Mouse (Mus musculus): ENCODE data around the gene Mycbpap. TPM values are rescaled to one million over a fixed set of nuclear protein-coding genes. Genes with fewer than 3 reads are reported as not detected.

Gene Mycbpap
- total RNA-seq (2012; rRNA removed): 0.12 TPM in 1 of 2 replicates, not detected in the other
- polyA plus RNA-seq (2012; ENCODE audit: insufficient read depth in 1 of 2, insufficient read length in 2 of 2, low read depth in 1 of 2, low replicate concordance in 2 of 2, missing spikeins in 1 of 2): under 1 TPM in 1 of 2 experiments, not detected in 1; 0.17 TPM

GRCm38 (mm10) chr11:94521219-94521843 lies at the start of gene Mycbpap:
Gene Mycbpap (minus strand): TSS chr11:94521742.
- Histone ChIP-seq H3K27me3 (ENCODE audit: control insufficient read depth in 1 of 2, insufficient read depth in 2 of 2, low read length in 2 of 2) (peaks cover 18 to 38% of the 10 kb centered on the region in 2 experiments), H3K9ac (ENCODE audit: control insufficient read depth, low read depth, low read length, poor library complexity, severe bottlenecking) (no peak within 1 kb of the TSS)

DNA sequence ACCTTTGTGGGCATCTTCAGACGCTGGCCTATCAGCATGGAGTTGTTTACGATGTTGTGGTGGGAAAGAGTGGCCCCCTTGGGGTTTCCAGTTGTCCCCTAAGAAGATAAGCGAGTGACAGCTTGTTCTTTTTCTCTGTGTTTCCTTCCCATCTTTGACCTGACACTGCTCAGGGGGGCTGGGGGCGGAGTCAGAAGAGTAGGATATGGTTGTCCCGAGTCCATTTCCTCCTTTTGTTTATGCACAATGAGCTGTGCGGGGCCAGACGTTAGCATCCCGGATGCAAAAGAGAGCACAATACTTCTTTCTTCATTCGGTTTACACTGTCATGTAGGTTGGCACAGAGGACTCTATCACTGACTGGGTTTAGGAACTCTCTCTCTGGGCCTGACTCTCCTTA lies 49.1 kb upstream of the Mycbpap start:
- Histone ChIP-seq H3K9ac (ENCODE audit: control insufficient read depth, low read depth, low read length, poor library complexity, severe bottlenecking) (no peak overlapping the region), H3K79me2 (ENCODE audit: control insufficient read depth, insufficient read depth, low read length, poor library complexity) (no peaks in the 10 kb centered on the region), H3K36me3 (ENCODE audit: control insufficient read depth in 1 of 2, insufficient read depth in 2 of 2, low read length in 2 of 2) (no peaks in the 10 kb centered on the region), H3K27me3 (ENCODE audit: control insufficient read depth in 1 of 2, insufficient read depth in 2 of 2, low read length in 2 of 2) (no peaks in the 10 kb centered on the region), H3K4me3 (ENCODE audit: control insufficient read depth in 1 of 2, insufficient read depth in 1 of 2, low read depth in 2 of 2, low read length in 2 of 2) (no peak overlapping the region), H3K9me3 (replicated peaks; ENCODE audit: insufficient read depth, low read length) (no peaks in the 10 kb centered on the region), H3K27ac (ENCODE audit: control insufficient read depth, low read depth, low read length) (no peak overlapping the region), H3K4me1 (ENCODE audit: control insufficient read depth in 1 of 2, insufficient read depth in 2 of 2, low read length in 2 of 2) (no peaks in the 10 kb centered on the region)
- DNase-seq (ENCODE audit: low read depth, low spot score): no peak
- TF ChIP-seq GATA1 (IDR thresholded peaks at IDR 0.05; ENCODE audit: low read depth, low read length): no peak
- TF ChIP-seq KAT2A (conservative IDR thresholded peaks at IDR 0.05; ENCODE audit: low read depth, low read length): no peak
- TF ChIP-seq UBTF (IDR thresholded peaks at IDR 0.05; ENCODE audit: borderline replicate concordance, insufficient read depth, low read depth, low read length): no peak
- TF ChIP-seq EP300 (IDR thresholded peaks at IDR 0.05; ENCODE audit: low read depth in 1 of 2, low read length in 2 of 2): no peak
- TF ChIP-seq E2F4 (IDR thresholded peaks at IDR 0.05; ENCODE audit: borderline replicate concordance, low read depth, low read length): no peak
- TF ChIP-seq NELFE (IDR thresholded peaks at IDR 0.05; ENCODE audit: low read depth, low read length): no peak
- no peak for TF ChIP-seq MAZ (IDR thresholded peaks at IDR 0.05; ENCODE audit: low read depth, low read length)
- no peak for TF ChIP-seq MYB (IDR thresholded peaks at IDR 0.05; ENCODE audit: low read depth, low read length)
- TF ChIP-seq MYC (IDR thresholded peaks at IDR 0.05; ENCODE audit: low read depth, low read length): no peak
- TF ChIP-seq ZC3H11A (IDR thresholded peaks at IDR 0.05; ENCODE audit: low read depth, low read length): no peak
- no peak for TF ChIP-seq MXI1 (IDR thresholded peaks at IDR 0.05; ENCODE audit: low read depth, low read length)

More at GRCm38 (mm10) chr11:94521219-94521843, at the start of gene Mycbpap:
- no peak within 1 kb of the TSS for H3K27ac ChIP-seq (ENCODE audit: control insufficient read depth, low read depth, low read length)
- H3K79me2 ChIP-seq (ENCODE audit: control insufficient read depth, insufficient read depth, low read length, poor library complexity): no peaks in the 10 kb centered on the region
- DNase-seq (ENCODE audit: low read depth, low spot score): no peak
- H3K9me3 ChIP-seq (replicated peaks; ENCODE audit: insufficient read depth, low read length): no peaks in the 10 kb centered on the region
- H3K4me1 ChIP-seq (ENCODE audit: control insufficient read depth in 1 of 2, insufficient read depth in 2 of 2, low read length in 2 of 2): no peaks in the 10 kb centered on the region
- no peak within 1 kb of the TSS for H3K4me3 ChIP-seq (ENCODE audit: control insufficient read depth in 1 of 2, insufficient read depth in 1 of 2, low read depth in 2 of 2, low read length in 2 of 2)
- H3K36me3 ChIP-seq (ENCODE audit: control insufficient read depth in 1 of 2, insufficient read depth in 2 of 2, low read length in 2 of 2): no peaks in the 10 kb centered on the region
- TF ChIP-seq POLR2AphosphoS2 (IDR thresholded peaks at IDR 0.05; ENCODE audit: low read length): no peak
- no peak for TF ChIP-seq ELF1 (IDR thresholded peaks at IDR 0.05; ENCODE audit: low read depth, low read length)
- TF ChIP-seq SMC3 (IDR thresholded peaks at IDR 0.05; ENCODE audit: low read depth, low read length): no peak
- no peak for TF ChIP-seq MAX (IDR thresholded peaks at IDR 0.05; ENCODE audit: low read length)
- no peak for TF ChIP-seq MEF2A (IDR thresholded peaks at IDR 0.05; ENCODE audit: extremely low read depth, insufficient replicate concordance, low read depth, low read length, poor library complexity, severe bottlenecking)
- no peak for TF ChIP-seq GATA1 (IDR thresholded peaks at IDR 0.05; ENCODE audit: low read depth, low read length)
- TF ChIP-seq JUND (IDR thresholded peaks at IDR 0.05; ENCODE audit: low read depth, low read length): no peak
- no peak for TF ChIP-seq USF2 (IDR thresholded peaks at IDR 0.05; ENCODE audit: borderline replicate concordance in 1 of 2, insufficient read depth in 1 of 2, low read depth in 1 of 2, low read length in 2 of 2)
- no peak for TF ChIP-seq NRF1 (IDR thresholded peaks at IDR 0.05; ENCODE audit: insufficient read depth, low read depth, low read length, poor library complexity, severe bottlenecking)
- no peak for TF ChIP-seq RAD21 (IDR thresholded peaks at IDR 0.05; ENCODE audit: low read depth, low read length)
- TF ChIP-seq MYB (IDR thresholded peaks at IDR 0.05; ENCODE audit: low read depth, low read length): no peak
- no peak for TF ChIP-seq TAL1 (IDR thresholded peaks at IDR 0.05; ENCODE audit: low read length)
- no peak for TF ChIP-seq E2F4 (IDR thresholded peaks at IDR 0.05; ENCODE audit: borderline replicate concordance, low read depth, low read length)
- no peak for TF ChIP-seq RCOR1 (IDR thresholded peaks at IDR 0.05; ENCODE audit: low read depth, low read length)
- TF ChIP-seq MYC (IDR thresholded peaks at IDR 0.05; ENCODE audit: low read depth, low read length): no peak
- no peak for TF ChIP-seq CHD1 (IDR thresholded peaks at IDR 0.05; ENCODE audit: low read depth, low read length)
